Mouse (Mus musculus) cerebellum, adult 2 months (tissue): Measurements from ENCODE around the gene Sik2.

Experiments used
- CTCF ChIP-seq: fragments of 200-500 bp; IDR thresholded peaks from 2 replicates; pipeline ENCODE4 v1.5.1; 2011; ENCODE audit warnings: low read depth, mild to moderate bottlenecking, control low read depth, low read length, moderate library complexity, borderline replicate concordance; ENCODE audit not compliant: insufficient read depth
- POLR2A ChIP-seq: fragments of 200-500 bp; IDR thresholded peaks from 2 replicates; pipeline ENCODE4 v1.6.1; 2011; ENCODE audit warnings: low read length, control low read depth, borderline replicate concordance; ENCODE audit not compliant: insufficient read depth

DNA sequence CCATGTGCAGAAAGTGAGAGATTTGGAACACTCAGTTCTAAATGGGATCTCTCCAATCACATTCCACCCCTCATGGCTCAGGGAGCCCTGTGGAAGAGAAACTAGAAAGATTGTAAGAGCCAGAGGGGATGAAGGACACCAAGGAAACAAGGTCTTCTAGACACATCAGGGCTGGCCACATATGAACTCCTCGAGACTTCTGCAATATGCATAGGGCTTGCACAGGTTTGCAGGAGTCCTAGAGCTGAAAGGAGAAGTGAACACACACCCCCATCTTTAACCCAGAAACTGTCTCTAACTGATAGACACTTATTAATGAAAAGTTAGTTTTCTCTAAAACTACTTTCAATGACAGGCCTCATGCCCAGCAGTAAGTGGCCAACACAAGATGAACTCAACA lies 64.0 kb downstream of the Sik2 start:
- no peak for TF ChIP-seq CTCF
- TF ChIP-seq POLR2A: no peak
